Mouse (Mus musculus): ENCODE results near the gene Jun. TPM values are rescaled to one million over a fixed set of nuclear protein-coding genes. Genes with fewer than 3 reads are reported as not detected.

Jun gene
- polyA plus RNA-seq, 1 experiment from 2014 or later = 54.0 TPM

DNA sequence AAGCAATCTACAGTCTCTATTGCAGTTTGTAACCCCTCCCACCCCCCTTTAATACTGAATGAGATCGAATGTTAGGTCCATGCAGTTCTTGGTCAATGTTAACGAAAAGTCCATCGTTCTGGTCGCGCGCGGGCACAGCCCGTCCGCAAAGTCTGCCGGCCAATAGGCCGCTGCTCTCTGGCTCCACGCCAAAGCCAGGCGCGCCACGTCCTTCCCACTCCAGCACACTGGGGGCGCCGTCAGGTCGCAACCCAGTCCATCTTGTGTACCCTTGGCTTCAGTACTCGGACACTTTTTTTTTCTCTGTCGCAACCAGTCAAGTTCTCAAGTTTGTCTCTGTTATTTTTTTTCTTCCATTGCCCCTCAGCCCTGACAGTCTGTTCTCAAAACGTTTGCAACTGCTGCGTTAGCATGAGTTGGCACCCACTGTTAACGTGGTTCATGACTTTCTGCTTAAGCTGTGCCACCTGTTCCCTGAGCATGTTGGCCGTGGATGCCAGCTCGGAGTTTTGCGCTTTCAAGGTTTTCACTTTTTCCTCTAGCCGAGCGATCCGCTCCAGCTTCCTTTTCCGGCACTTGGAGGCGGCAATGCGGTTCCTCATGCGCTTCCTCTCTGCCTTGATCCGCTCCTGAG, 2.0 kb downstream of the Jun start:
- no peaks in the 10 kb centered on the region for H3K27me3 ChIP-seq (ENCODE audit: control insufficient read depth, insufficient read depth, low read depth, low read length)
- WGBS = under 1% methylated on average over 34 of the region's 34 CpGs
- peak overlapping the region; percentile 77 for H3K4me3 ChIP-seq (ENCODE audit: low read depth, low read length)
- no peaks in the 10 kb centered on the region for H3K9me3 ChIP-seq (replicated peaks; ENCODE audit: control insufficient read depth, low read length, poor library complexity, severe bottlenecking)
- peak overlapping the region; percentile 87 for H3K9ac ChIP-seq (ENCODE audit: low read depth, low read length)
- no peaks in the 10 kb centered on the region for H3K36me3 ChIP-seq (ENCODE audit: control insufficient read depth, insufficient read depth, low read length)
- no peak for ATAC-seq
- H3K4me2 ChIP-seq (ENCODE audit: low read length) = peak overlapping the region; percentile 86
- peaks cover 24% of the 10 kb centered on the region for H3K4me1 ChIP-seq (ENCODE audit: control insufficient read depth, insufficient read depth, low read length)
- peak overlapping the region; percentile 95 for H3K27ac ChIP-seq (ENCODE audit: low read length)

DNA sequence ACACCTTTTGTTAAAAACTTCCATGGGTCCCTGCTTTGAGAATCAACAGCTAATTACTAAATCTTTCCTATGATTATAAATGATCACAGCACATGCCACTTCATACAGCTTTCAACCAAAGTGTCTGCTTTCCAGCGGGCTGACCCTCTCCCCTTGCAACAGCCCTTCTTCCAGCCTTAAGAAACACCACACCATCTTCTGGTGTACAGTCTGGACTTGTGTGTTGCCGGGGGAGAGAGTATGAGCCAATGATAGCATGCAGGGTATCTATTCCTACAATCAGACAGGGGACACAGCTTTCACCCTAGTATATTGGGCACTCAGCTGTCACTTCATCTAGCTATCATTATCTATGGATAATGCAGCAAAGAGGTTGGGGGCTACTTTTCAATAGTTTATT, 2.9 kb downstream of the Jun start:
- Histone ChIP-seq H3K4me1 (ENCODE audit: control insufficient read depth, insufficient read depth, low read length) (peaks cover 21% of the 10 kb centered on the region), H3K4me3 (ENCODE audit: low read depth, low read length) (peak overlapping the region; percentile 77), H3K27me3 (ENCODE audit: control insufficient read depth, insufficient read depth, low read depth, low read length) (no peaks in the 10 kb centered on the region), H3K9ac (ENCODE audit: low read depth, low read length) (peak overlapping the region; percentile 51; the same call in 1 of the 2 replicates), H3K27ac (ENCODE audit: low read length) (no peak overlapping the region), H3K36me3 (ENCODE audit: control insufficient read depth, insufficient read depth, low read length) (no peaks in the 10 kb centered on the region), H3K4me2 (ENCODE audit: low read length) (peak overlapping the region; percentile 86), H3K9me3 (replicated peaks; ENCODE audit: control insufficient read depth, low read length, poor library complexity, severe bottlenecking) (no peaks in the 10 kb centered on the region)
- 40% methylated on average over 2 of the region's 2 CpGs for WGBS
- no peak for ATAC-seq

DNA sequence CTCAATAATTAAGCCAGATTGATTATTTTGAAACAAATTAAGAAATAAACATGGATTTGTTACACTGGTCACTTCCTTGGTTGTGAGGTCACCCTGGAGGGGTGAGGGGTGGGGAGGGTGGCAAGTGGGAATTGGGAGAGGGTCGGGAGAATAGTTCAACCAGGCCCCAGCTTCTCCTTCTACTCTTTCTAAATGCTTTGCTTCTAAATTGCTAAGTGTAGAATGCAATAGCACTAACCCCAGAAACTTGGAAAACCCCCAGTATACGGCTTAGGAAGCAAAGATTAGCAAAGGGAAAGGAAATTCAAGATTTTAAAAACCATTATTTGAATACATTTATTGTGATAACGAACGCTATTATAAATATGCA, 3.3 kb downstream of the Jun start:
- no peaks in the 10 kb centered on the region for H3K27me3 ChIP-seq (ENCODE audit: control insufficient read depth, insufficient read depth, low read depth, low read length)
- no peak overlapping the region for H3K9ac ChIP-seq (ENCODE audit: low read depth, low read length)
- peak overlapping the region; percentile 77; the same call in 1 of the 2 replicates for H3K4me3 ChIP-seq (ENCODE audit: low read depth, low read length)
- no peak overlapping the region for H3K27ac ChIP-seq (ENCODE audit: low read length)
- no peaks in the 10 kb centered on the region for H3K9me3 ChIP-seq (replicated peaks; ENCODE audit: control insufficient read depth, low read length, poor library complexity, severe bottlenecking)
- no peaks in the 10 kb centered on the region for H3K36me3 ChIP-seq (ENCODE audit: control insufficient read depth, insufficient read depth, low read length)
- peaks cover 18% of the 10 kb centered on the region for H3K4me1 ChIP-seq (ENCODE audit: control insufficient read depth, insufficient read depth, low read length)
- H3K4me2 ChIP-seq (ENCODE audit: low read length) = peak overlapping the region; percentile 86; the same call in 1 of the 2 replicates
- ATAC-seq = no peak
- WGBS = 68% methylated on average over 4 of the region's 4 CpGs

DNA sequence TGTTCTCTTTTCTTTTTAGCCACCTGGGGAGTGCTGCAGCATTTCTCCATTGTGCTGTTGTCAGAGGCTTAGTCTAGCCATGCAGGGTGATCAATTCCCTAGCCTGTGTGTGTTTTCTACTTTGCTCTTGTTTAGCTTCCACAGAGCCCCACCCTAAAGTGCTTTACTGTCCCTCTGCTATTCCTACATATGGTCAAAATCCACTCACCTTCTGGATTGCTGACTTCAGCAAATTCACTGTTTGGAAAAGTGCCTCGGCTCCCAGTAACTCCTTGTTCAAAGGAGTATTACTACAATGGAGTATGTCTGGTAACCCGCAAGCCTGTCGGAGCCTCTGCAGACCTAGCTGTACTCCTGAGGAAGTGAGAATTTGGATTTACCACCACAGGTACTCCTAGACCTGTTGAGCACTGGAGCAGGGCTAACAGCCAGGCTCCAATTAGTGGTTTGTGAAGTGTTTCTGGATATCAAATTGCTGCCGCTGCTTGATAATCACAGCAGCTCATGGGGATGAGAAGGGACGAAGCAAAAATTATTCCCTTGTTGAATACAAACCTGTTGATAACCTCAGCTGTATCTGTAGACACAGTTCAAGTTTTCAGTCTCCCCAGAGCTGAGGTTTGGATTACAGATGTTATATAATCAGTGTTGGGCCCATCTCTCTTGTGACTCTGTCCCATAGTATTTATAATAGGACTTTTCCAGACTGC, 3.8 kb downstream of the Jun start:
- Histone ChIP-seq H3K9ac (ENCODE audit: low read depth, low read length) (no peak overlapping the region), H3K4me3 (ENCODE audit: low read depth, low read length) (no peak overlapping the region), H3K27me3 (ENCODE audit: control insufficient read depth, insufficient read depth, low read depth, low read length) (no peaks in the 10 kb centered on the region), H3K4me2 (ENCODE audit: low read length) (peak overlapping the region; percentile 86; the same call in 1 of the 2 replicates), H3K4me1 (ENCODE audit: control insufficient read depth, insufficient read depth, low read length) (peaks cover 14% of the 10 kb centered on the region), H3K9me3 (replicated peaks; ENCODE audit: control insufficient read depth, low read length, poor library complexity, severe bottlenecking) (no peaks in the 10 kb centered on the region), H3K27ac (ENCODE audit: low read length) (no peak overlapping the region), H3K36me3 (ENCODE audit: control insufficient read depth, insufficient read depth, low read length) (no peaks in the 10 kb centered on the region)
- ATAC-seq = no peak
- WGBS = 33% methylated on average over 5 of the region's 5 CpGs

DNA sequence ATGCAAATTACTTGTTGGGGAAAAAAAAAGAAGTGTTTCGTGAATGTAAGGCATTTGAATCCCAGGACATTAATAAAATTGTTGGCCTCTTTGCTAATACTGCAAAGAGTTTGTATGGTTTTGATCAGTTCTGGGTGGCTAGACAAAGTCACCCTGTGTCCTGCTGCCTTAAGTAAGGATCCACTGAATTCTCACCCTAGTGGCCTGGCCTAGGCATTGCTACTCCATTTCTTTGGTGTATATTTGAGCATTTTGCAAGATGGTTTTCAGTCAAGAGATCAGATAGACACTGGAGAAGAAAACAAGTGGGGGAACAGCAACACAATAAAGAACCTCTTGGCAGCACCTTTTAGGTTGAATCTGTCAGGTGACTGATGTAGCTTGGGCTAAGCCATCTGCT, 6.9 kb downstream of the Jun start:
- Histone ChIP-seq H3K9me3 (replicated peaks; ENCODE audit: control insufficient read depth, low read length, poor library complexity, severe bottlenecking) (no peaks in the 10 kb centered on the region), H3K27me3 (ENCODE audit: control insufficient read depth, insufficient read depth, low read depth, low read length) (no peaks in the 10 kb centered on the region), H3K9ac (ENCODE audit: low read depth, low read length) (no peak overlapping the region), H3K27ac (ENCODE audit: low read length) (no peak overlapping the region), H3K4me1 (ENCODE audit: control insufficient read depth, insufficient read depth, low read length) (peaks cover 14% of the 10 kb centered on the region), H3K36me3 (ENCODE audit: control insufficient read depth, insufficient read depth, low read length) (no peaks in the 10 kb centered on the region), H3K4me3 (ENCODE audit: low read depth, low read length) (no peak overlapping the region), H3K4me2 (ENCODE audit: low read length) (no peak overlapping the region)
- ATAC-seq = no peak
- 84% methylated on average over 1 of the region's 1 CpGs for WGBS

DNA sequence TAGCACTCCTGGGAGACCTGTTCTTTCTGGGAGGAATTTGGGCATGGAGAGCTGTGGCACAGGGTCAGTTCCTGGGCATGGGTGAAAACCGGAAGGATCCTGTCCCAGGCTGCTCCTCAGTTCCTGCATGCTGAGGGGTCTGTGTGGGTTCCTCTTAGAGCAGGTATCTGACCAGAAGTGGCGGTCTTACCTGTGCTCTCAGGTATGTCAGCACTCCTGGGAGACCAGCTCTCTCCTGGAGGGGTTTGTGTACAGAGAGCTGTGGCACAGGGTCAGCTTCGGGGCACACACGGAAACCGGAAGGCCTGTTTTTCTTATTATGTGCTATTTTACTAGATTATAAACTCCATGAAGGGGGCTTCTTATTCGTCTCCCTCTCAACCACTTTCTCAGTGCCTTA, 7.3 kb downstream of the Jun start:
- no peak for ATAC-seq
- 92% methylated on average over 6 of the region's 6 CpGs for WGBS
- H3K4me3 ChIP-seq (ENCODE audit: low read depth, low read length) = no peak overlapping the region
- H3K4me1 ChIP-seq (ENCODE audit: control insufficient read depth, insufficient read depth, low read length) = peaks cover 10% of the 10 kb centered on the region
- no peak overlapping the region for H3K9ac ChIP-seq (ENCODE audit: low read depth, low read length)
- no peaks in the 10 kb centered on the region for H3K9me3 ChIP-seq (replicated peaks; ENCODE audit: control insufficient read depth, low read length, poor library complexity, severe bottlenecking)
- H3K27ac ChIP-seq (ENCODE audit: low read length) = no peak overlapping the region
- H3K36me3 ChIP-seq (ENCODE audit: control insufficient read depth, insufficient read depth, low read length) = no peaks in the 10 kb centered on the region
- H3K4me2 ChIP-seq (ENCODE audit: low read length) = no peak overlapping the region
- no peaks in the 10 kb centered on the region for H3K27me3 ChIP-seq (ENCODE audit: control insufficient read depth, insufficient read depth, low read depth, low read length)

DNA sequence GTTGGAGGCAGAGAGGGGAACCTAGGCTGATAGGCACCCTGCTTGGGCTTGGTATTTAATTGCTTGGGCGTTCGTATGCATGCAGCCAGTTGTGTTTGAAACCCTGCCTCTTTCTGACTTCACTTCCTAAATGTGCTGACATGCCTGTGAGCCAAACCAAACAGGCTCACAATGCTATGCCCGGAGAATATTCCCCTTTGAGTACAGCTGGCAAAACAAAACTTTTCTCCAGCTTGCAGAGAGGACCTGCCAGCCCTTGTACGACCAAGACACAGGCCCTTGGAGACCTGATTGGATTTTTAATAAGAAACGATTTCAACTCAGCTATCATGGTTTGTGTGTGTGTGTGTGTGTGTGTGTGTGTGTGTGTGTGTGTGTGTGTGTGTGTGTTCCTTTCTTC, 14.0 kb downstream of the Jun start:
- Histone ChIP-seq H3K4me1 (ENCODE audit: control insufficient read depth, insufficient read depth, low read length) (no peaks in the 10 kb centered on the region), H3K36me3 (ENCODE audit: control insufficient read depth, insufficient read depth, low read length) (no peaks in the 10 kb centered on the region), H3K9me3 (replicated peaks; ENCODE audit: control insufficient read depth, low read length, poor library complexity, severe bottlenecking) (no peaks in the 10 kb centered on the region), H3K9ac (ENCODE audit: low read depth, low read length) (no peak overlapping the region), H3K4me3 (ENCODE audit: low read depth, low read length) (no peak overlapping the region), H3K4me2 (ENCODE audit: low read length) (no peak overlapping the region), H3K27ac (ENCODE audit: low read length) (no peak overlapping the region), H3K27me3 (ENCODE audit: control insufficient read depth, insufficient read depth, low read depth, low read length) (no peaks in the 10 kb centered on the region)
- no peak for ATAC-seq
- 17% methylated on average over 5 of the region's 5 CpGs for WGBS

DNA sequence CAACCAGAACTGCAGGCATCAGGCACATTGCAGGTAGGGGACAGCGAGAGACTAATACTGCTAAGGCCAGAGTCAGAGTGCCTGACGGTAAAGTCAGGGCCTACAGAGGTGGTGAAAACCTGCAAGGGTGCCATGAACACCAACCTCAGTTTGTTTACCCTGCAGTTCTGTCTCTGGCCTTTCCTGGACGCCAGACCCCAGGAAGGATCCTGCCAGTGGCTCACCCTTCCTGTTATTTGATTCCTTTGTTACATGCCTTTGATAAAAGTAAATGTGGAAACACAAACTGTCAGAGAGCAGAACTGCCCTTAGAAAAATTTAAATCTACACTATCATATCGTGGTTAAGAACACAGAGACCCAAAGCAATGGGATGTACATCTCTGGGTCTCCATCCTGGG, 20.9 kb downstream of the Jun start:
- WGBS = 74% methylated on average over 4 of the region's 4 CpGs
- Histone ChIP-seq H3K36me3 (ENCODE audit: control insufficient read depth, insufficient read depth, low read length) (no peaks in the 10 kb centered on the region), H3K9ac (ENCODE audit: low read depth, low read length) (no peak overlapping the region), H3K4me3 (ENCODE audit: low read depth, low read length) (no peak overlapping the region), H3K27ac (ENCODE audit: low read length) (no peak overlapping the region), H3K4me2 (ENCODE audit: low read length) (no peak overlapping the region), H3K9me3 (replicated peaks; ENCODE audit: control insufficient read depth, low read length, poor library complexity, severe bottlenecking) (no peaks in the 10 kb centered on the region), H3K4me1 (ENCODE audit: control insufficient read depth, insufficient read depth, low read length) (peaks cover 3% of the 10 kb centered on the region; the same call in 1 of the 2 replicates), H3K27me3 (ENCODE audit: control insufficient read depth, insufficient read depth, low read depth, low read length) (no peaks in the 10 kb centered on the region)
- ATAC-seq = no peak

DNA sequence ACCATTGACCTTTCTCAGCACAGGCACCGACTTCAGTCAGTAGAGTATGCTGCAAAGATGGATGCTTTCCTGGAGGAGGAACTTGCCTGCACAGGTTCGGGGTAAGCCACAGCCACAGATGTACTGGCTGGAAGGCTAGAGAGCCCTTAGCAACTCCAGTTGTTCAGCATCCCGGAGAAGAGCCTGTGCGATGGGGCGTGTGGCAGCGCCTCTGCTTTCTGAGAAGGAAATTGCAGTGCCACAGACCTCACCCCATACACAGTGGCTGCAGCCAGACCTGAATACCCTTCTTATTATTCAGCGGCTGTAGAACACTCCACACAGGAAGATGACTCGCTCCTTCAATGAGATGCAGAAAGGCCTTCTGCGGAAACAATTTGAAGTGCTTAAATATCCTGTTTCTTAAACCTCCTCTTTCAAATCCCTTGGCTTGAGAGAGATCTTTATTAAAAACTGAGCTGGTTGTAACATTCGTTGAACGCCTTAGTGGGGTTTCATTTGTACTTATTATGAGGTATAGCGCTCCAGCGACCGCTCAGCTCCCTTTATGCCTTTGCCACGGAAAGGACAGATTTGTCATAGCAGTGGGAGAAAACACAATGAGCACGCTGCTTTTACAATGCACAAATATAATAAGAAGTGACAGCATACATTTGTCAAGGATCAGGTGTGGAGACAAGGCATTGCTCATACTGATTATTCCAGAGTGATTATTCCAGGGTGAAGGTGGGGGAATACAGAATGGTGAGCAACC, 26.0 kb downstream of the Jun start:
- H3K9me3 ChIP-seq (replicated peaks; ENCODE audit: control insufficient read depth, low read length, poor library complexity, severe bottlenecking) = no peaks in the 10 kb centered on the region
- H3K4me3 ChIP-seq (ENCODE audit: low read depth, low read length) = no peak overlapping the region
- 55% methylated on average over 16 of the region's 16 CpGs for WGBS
- no peaks in the 10 kb centered on the region for H3K27me3 ChIP-seq (ENCODE audit: control insufficient read depth, insufficient read depth, low read depth, low read length)
- no peak overlapping the region for H3K4me2 ChIP-seq (ENCODE audit: low read length)
- ATAC-seq = peak; percentile 85; the same call in 1 of the 2 replicates
- H3K36me3 ChIP-seq (ENCODE audit: control insufficient read depth, insufficient read depth, low read length) = no peaks in the 10 kb centered on the region
- H3K9ac ChIP-seq (ENCODE audit: low read depth, low read length) = no peak overlapping the region
- peaks cover 3% of the 10 kb centered on the region; the same call in 1 of the 2 replicates for H3K4me1 ChIP-seq (ENCODE audit: control insufficient read depth, insufficient read depth, low read length)
- no peak overlapping the region for H3K27ac ChIP-seq (ENCODE audit: low read length)

Data from midbrain, embryonic 16.5 days (tissue).